Mouse (Mus musculus) heart, adult 10 weeks (tissue): Measurements from ENCODE around the gene Zfp867. TPM values are rescaled to one million over a fixed set of nuclear protein-coding genes. Genes with fewer than 3 reads are reported as not detected.

Experiments used
- polyA plus RNA-seq: library from polyadenylated mRNA; stranded (reverse); fragments of 350-450 nt; fragmentation: Illumina TruSeq; extraction: RNeasy Lipid Tissue Mini Kit (QIAGEN cat#74804); gene quantifications from one replicate; pipeline ENCODE4 v1.2.3, GENCODE M21; 2014; ENCODE audit warnings: low read depth, low replicate concordance

Gene Zfp867
- 6.1 TPM for polyA plus RNA-seq

DNA sequence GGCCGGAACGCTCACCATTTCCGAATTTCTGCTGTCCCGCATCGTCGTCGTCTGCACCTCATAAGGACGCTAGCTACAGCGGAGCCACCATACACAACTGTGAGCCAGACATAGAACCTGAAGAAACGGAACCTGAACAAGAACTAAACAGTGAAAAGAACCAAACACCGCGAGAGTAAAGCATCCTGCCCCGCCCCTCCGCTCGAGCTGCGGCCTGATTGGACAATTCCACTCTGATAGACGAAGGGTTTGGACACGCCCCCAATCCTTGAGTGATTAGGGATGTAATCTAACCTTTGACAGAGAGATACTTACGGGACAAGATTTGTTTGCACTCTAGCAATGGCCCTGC lies at the start of gene Zfp867:
Gene Zfp867, minus strand, starts transcription at position 149 of the 352 bp plus-strand sequence.

DNA sequence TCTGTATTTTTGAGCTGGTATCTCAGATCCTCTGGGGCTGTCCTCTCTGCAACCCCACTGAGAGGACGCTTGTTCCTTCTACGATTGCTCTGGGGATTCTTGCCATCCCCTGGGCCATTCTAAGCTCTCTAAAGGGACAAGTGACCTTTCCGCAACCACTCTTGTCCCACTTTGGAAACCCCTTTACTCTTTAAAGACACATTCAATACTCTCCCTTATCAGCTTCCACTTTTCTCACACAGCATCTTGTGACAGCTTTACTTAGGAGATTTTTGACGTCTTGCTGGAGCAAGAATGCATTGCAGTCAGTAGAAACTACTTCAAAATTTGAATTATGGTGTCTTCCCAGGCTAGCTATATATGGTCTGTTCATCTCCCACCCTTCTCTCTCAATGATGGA lies 21.2 kb downstream of the Zfp867 start, which contains the start of gene Snap47:
Gene Snap47, minus strand, starts transcription at position 101 of the 400 bp plus-strand sequence.

GRCm38 (mm10) chr11:59449741-59450229 lies 22.5 kb downstream of the Zfp867 start, which contains the start of gene Jmjd4:
Gene Jmjd4 (plus strand): TSS chr11:59450045.

Other genes with a start within 250 kb of the Zfp867 start
- gene Arf1, start 244.2 kb downstream of the Zfp867 start, polyA plus RNA-seq, result 279 TPM
- not detected for gene Wnt3a, start 181.7 kb downstream of the Zfp867 start, polyA plus RNA-seq
- 4.0 TPM for gene Wnt9a, start 165.5 kb downstream of the Zfp867 start, polyA plus RNA-seq
- gene Prss38, start 96.8 kb downstream of the Zfp867 start, polyA plus RNA-seq, result not detected
- 11.3 TPM for gene Jmjd4, start 22.4 kb downstream of the Zfp867 start, polyA plus RNA-seq
- gene Snap47, start 21.3 kb downstream of the Zfp867 start, polyA plus RNA-seq, result 46.1 TPM
- 12.2 TPM for gene Zkscan17, start 54.3 kb upstream of the Zfp867 start, polyA plus RNA-seq
- 0.37 TPM for gene Nlrp3, start 69.1 kb upstream of the Zfp867 start, polyA plus RNA-seq
- gene Olfr222, start 103.8 kb upstream of the Zfp867 start, polyA plus RNA-seq, result not detected
- gene Olfr223, start 120.8 kb upstream of the Zfp867 start, polyA plus RNA-seq, result not detected
- gene Mprip, start 188.8 kb upstream of the Zfp867 start, polyA plus RNA-seq, result 108 TPM